ENCODE assay signal across 8 mouse cellular contexts in genomic region chr5:36988124-36988780, GRCm38 (mm10). TPM values are rescaled to one million over a fixed set of nuclear protein-coding genes. Genes with fewer than 3 reads are reported as not detected.
DNase-seq lines count a peak whose midpoint lies in the region; ATAC-seq and TF ChIP-seq lines count a peak whose summit lies in the region.

No protein-coding gene starts in this region.

- no peak for TF ChIP-seq POLR2A in bone marrow, adult 2 months (IDR thresholded peaks at IDR 0.05; ENCODE audit: borderline replicate concordance, control insufficient read depth, low read depth, low read length)

- 11% methylated on average over 24 of the region's 24 CpGs for WGBS in heart, embryonic 15.5 days
- WGBS in bone marrow, adult 2 months = 16% methylated on average over 24 of the region's 24 CpGs
- 12% methylated on average over 24 of the region's 24 CpGs for WGBS in liver, embryonic 15.5 days (ENCODE audit: insufficient replicate concordance)

- no peaks in the 10 kb centered on the region for H3K27me3 ChIP-seq in heart, embryonic 15.5 days
- H3K27me3 ChIP-seq in liver, embryonic 15.5 days = peaks cover 18% of the 10 kb centered on the region; the same call in 1 of the 2 replicates

- peaks cover 26% of the 10 kb centered on the region for H3K4me1 ChIP-seq in heart, embryonic 15.5 days (replicated peaks)
- peaks cover 1% of the 10 kb centered on the region; the same call in 1 of the 2 replicates for H3K4me1 ChIP-seq in bone marrow, adult 2 months (ENCODE audit: control insufficient read depth, insufficient read depth, low read length)
- H3K4me1 ChIP-seq in liver, embryonic 15.5 days (replicated peaks) = no peaks in the 10 kb centered on the region

- TF ChIP-seq CTCF in bone marrow, adult 2 months (IDR thresholded peaks at IDR 0.05; ENCODE audit: control insufficient read depth, insufficient read depth, low read length) = no peak

- intact Hi-C loops in heart, postnatal 25 days (cut with DNase I) = no loop called here

- H3K4me3 ChIP-seq in heart, embryonic 15.5 days = peak overlapping the region; percentile 65
- H3K4me3 ChIP-seq in bone marrow, adult 2 months (replicated peaks; ENCODE audit: control insufficient read depth, low read depth, low read length) = peak overlapping the region; percentile 87
- peak overlapping the region; percentile 60 for H3K4me3 ChIP-seq in liver, embryonic 15.5 days (replicated peaks)

- peak overlapping the region; percentile 70 for H3K27ac ChIP-seq in heart, embryonic 15.5 days
- peak overlapping the region; percentile 76 for H3K27ac ChIP-seq in bone marrow, adult 2 months (ENCODE audit: control insufficient read depth, insufficient read depth, low read depth, low read length, poor library complexity)
- no peak overlapping the region for H3K27ac ChIP-seq in liver, embryonic 15.5 days (replicated peaks)

- peak overlapping the region; percentile 95 for H3K4me2 ChIP-seq in heart, embryonic 15.5 days
- H3K4me2 ChIP-seq in liver, embryonic 15.5 days = peak overlapping the region; percentile 69

- H3K9me3 ChIP-seq in heart, embryonic 15.5 days (replicated peaks) = no peaks in the 10 kb centered on the region
- H3K9me3 ChIP-seq in liver, embryonic 15.5 days (replicated peaks) = no peaks in the 10 kb centered on the region

- ATAC-seq in heart, embryonic 15.5 days (replicated peaks; ENCODE audit: insufficient number of reproducible peaks, insufficient read depth, low FRiP score, low read depth) = peak; percentile 8; the same call in 1 of the 2 replicates
- no peak for ATAC-seq in liver, embryonic 15.5 days (ENCODE audit: insufficient read depth)

- no peaks in the 10 kb centered on the region for H3K36me3 ChIP-seq in heart, embryonic 15.5 days
- no peaks in the 10 kb centered on the region for H3K36me3 ChIP-seq in liver, embryonic 15.5 days (replicated peaks)

- H3K9ac ChIP-seq in heart, embryonic 15.5 days = peak overlapping the region; percentile 76
- peak overlapping the region; percentile 30 for H3K9ac ChIP-seq in liver, embryonic 15.5 days

- no peak for DNase-seq in heart, postnatal 25 days (ENCODE audit: low spot score)
- peak; percentile 9 for DNase-seq in forelimb bud, embryonic 11.5 days (ENCODE audit: low read depth, low spot score)
- peak; percentile 12 for DNase-seq in testis, postnatal 14 days (ENCODE audit: low spot score)
- no peak for DNase-seq in thymus, postnatal 0 days (ENCODE audit: low spot score)
- no peak for DNase-seq in layer of hippocampus, postnatal 10 days (ENCODE audit: low spot score in 2 of 2)

RNA-seq across cellular contexts. Expression of gene Wfs1, which starts 0.8 kb away (rescaled TPM):
- 15.4 and 18.9 TPM in 2 replicates for polyA plus RNA-seq in heart, embryonic 15.5 days (2015; fragmentation: Nextera tagmentation; extraction: Ambion mirVana)
- total RNA-seq in heart, postnatal 25 days (2021) = 100 to 1,000 TPM in 1 of 2 experiments, 10 to 100 TPM in 1; 79.0 to 107 TPM
- polyA plus RNA-seq in bone marrow, adult 2 months (2011; ENCODE audit: insufficient read depth, insufficient read length, low replicate concordance, missing spikeins) = 2.0 and 3.7 TPM in 2 replicates
- 1.6 TPM in 2 replicates for polyA plus RNA-seq in liver, embryonic 15.5 days (2015; fragmentation: Nextera tagmentation; extraction: Ambion mirVana)
- 2.2 and 2.3 TPM in 2 replicates for polyA plus RNA-seq in thymus, postnatal 0 days (2015; fragmentation: Nextera tagmentation; extraction: Ambion mirVana)
- total RNA-seq in layer of hippocampus, postnatal 10 days (2021) = 10 to 100 TPM; 65.9 to 91.7 TPM

Comparison
In these comparisons a context has a peak if more than half of its experiments do, and no peak if none do; other contexts are left out.
1. DNase-seq: peak in forelimb bud, embryonic 11.5 days (single experiment) and testis, postnatal 14 days (single experiment); none in heart, postnatal 25 days (single experiment), thymus, postnatal 0 days (single experiment) and layer of hippocampus, postnatal 10 days (0 of 2).
2. Peak in every context shown above with its lines, with median percentiles within 50 percentile points of each other: H3K4me3 ChIP-seq.